Mouse (Mus musculus): ENCODE measurements at regions not wholly inside any gene's neighbourhood (a gene's known extent, or its start where the extent isn't known, plus 50 kb on each side); places are given as distances from the start of the nearest gene placed in this dataset.

DNA sequence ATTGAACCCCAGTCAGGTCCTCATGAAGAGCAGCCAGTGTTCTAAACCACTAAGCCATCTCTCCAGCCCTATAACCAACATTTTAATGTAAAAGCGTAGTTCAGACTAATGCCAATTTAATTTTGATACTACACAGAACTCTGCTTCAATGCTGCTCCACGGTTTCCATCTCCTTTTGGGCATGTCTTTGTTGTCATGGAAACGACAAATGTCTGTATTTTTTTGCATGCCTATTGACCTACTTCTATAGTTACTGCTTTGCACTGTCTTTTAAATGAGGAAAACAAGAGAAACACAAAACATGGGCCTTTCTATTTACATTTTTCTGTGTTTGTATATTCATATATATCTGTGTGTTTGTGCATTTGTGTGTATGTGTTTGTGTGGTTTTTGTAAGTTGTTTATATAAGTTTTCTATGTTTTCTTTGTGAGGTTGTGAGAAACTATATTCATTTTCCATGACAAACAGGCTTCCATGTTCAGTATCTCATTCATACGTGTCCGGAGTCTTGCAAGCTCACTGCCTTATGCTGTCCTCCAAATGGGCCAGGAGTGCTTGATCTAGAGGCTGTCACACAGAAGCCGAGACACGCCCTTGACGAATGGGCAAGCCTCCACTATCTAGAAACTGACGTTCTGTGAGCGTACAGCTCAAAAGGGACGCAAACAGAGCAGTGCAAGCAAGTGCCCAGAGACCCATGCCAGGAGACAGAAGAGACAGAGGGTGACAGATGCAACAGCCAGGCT lies 65.5 kb upstream of the Zfp637 start:
- no peaks in the 10 kb centered on the region for H3K36me3 ChIP-seq (ENCODE audit: control insufficient read depth, insufficient read depth)
- H3K9me3 ChIP-seq (replicated peaks; ENCODE audit: control insufficient read depth, low read length): no peaks in the 10 kb centered on the region
- no peak for ATAC-seq (replicated peaks; ENCODE audit: extremely low read depth, insufficient read depth, low FRiP score)
- no peak overlapping the region for H3K9ac ChIP-seq (ENCODE audit: low read length)
- no peak overlapping the region for H3K4me3 ChIP-seq (ENCODE audit: low read length)
- H3K4me1 ChIP-seq (ENCODE audit: control insufficient read depth, insufficient read depth, low read length): 0 out of 2 replicates have a peak, but pooled peaks cover 3% of the 10 kb centered on the region
- 67% methylated on average over 11 of the region's 11 CpGs for WGBS
- H3K4me2 ChIP-seq (ENCODE audit: low read depth, low read length): no peak overlapping the region
- H3K27me3 ChIP-seq (ENCODE audit: control insufficient read depth, insufficient read depth, low read length): no peaks in the 10 kb centered on the region
- no peak overlapping the region for H3K27ac ChIP-seq (ENCODE audit: low read length)

GRCm38 (mm10) chr6:117778027-117778426 lies 63.0 kb upstream of the Zfp637 start:
- Histone ChIP-seq H3K27me3 (ENCODE audit: control insufficient read depth, insufficient read depth, low read length) (no peaks in the 10 kb centered on the region), H3K9me3 (replicated peaks; ENCODE audit: control insufficient read depth, low read length) (no peaks in the 10 kb centered on the region), H3K27ac (ENCODE audit: low read length) (no peak overlapping the region), H3K4me1 (ENCODE audit: control insufficient read depth, insufficient read depth, low read length) (no peaks in the 10 kb centered on the region), H3K36me3 (ENCODE audit: control insufficient read depth, insufficient read depth) (no peaks in the 10 kb centered on the region), H3K9ac (ENCODE audit: low read length) (no peak overlapping the region), H3K4me3 (ENCODE audit: low read length) (no peak overlapping the region), H3K4me2 (ENCODE audit: low read depth, low read length) (no peak overlapping the region)
- no peak for ATAC-seq (replicated peaks; ENCODE audit: extremely low read depth, insufficient read depth, low FRiP score)
- WGBS: 56% methylated on average over 2 of the region's 2 CpGs

DNA sequence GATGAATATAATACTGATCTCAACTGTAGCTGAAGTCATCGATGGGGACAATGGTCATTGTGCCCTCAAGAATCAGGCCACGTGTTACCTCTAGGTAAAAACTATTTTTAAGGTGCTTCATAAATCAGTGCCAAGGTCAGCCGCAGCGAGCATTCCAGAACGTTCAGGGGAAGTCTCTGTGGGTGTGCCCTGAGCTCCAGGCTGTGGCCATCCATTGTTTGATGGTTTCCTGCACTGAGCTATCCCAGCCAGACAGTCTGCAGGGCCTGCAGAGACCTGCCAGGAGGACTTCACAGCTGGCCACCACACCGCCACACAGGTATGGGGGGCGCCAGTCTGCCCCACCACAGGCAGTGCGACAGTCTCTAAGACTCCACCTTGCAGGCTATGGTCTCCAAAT lies 62.5 kb upstream of the Zfp637 start:
- Histone ChIP-seq H3K9me3 (replicated peaks; ENCODE audit: control insufficient read depth, low read length) (no peaks in the 10 kb centered on the region), H3K36me3 (ENCODE audit: control insufficient read depth, insufficient read depth) (no peaks in the 10 kb centered on the region), H3K27me3 (ENCODE audit: control insufficient read depth, insufficient read depth, low read length) (no peaks in the 10 kb centered on the region), H3K27ac (ENCODE audit: low read length) (no peak overlapping the region), H3K4me1 (ENCODE audit: control insufficient read depth, insufficient read depth, low read length) (no peaks in the 10 kb centered on the region), H3K4me3 (ENCODE audit: low read length) (no peak overlapping the region), H3K4me2 (ENCODE audit: low read depth, low read length) (no peak overlapping the region), H3K9ac (ENCODE audit: low read length) (no peak overlapping the region)
- ATAC-seq (replicated peaks; ENCODE audit: extremely low read depth, insufficient read depth, low FRiP score): no peak
- WGBS: 55% methylated on average over 8 of the region's 8 CpGs

- Histone ChIP-seq H3K4me2 (ENCODE audit: low read depth, low read length) (no peak overlapping the region), H3K27me3 (ENCODE audit: control insufficient read depth, insufficient read depth, low read length) (no peaks in the 10 kb centered on the region), H3K36me3 (ENCODE audit: control insufficient read depth, insufficient read depth) (no peaks in the 10 kb centered on the region), H3K9me3 (replicated peaks; ENCODE audit: control insufficient read depth, low read length) (no peaks in the 10 kb centered on the region), H3K9ac (ENCODE audit: low read length) (no peak overlapping the region), H3K4me3 (ENCODE audit: low read length) (no peak overlapping the region), H3K4me1 (ENCODE audit: control insufficient read depth, insufficient read depth, low read length) (no peaks in the 10 kb centered on the region), H3K27ac (ENCODE audit: low read length) (no peak overlapping the region)
- WGBS: 75% methylated on average over 7 of the region's 7 CpGs
- ATAC-seq (replicated peaks; ENCODE audit: extremely low read depth, insufficient read depth, low FRiP score): no peak
Observed at GRCm38 (mm10) chr6:117779020-117779419, 62.0 kb upstream of the Zfp637 start.

- H3K4me3 ChIP-seq (ENCODE audit: low read length): no peak overlapping the region
- H3K36me3 ChIP-seq (ENCODE audit: control insufficient read depth, insufficient read depth): no peaks in the 10 kb centered on the region
- no peak for ATAC-seq (replicated peaks; ENCODE audit: extremely low read depth, insufficient read depth, low FRiP score)
- H3K4me2 ChIP-seq (ENCODE audit: low read depth, low read length): no peak overlapping the region
- no peaks in the 10 kb centered on the region for H3K4me1 ChIP-seq (ENCODE audit: control insufficient read depth, insufficient read depth, low read length)
- no peaks in the 10 kb centered on the region for H3K27me3 ChIP-seq (ENCODE audit: control insufficient read depth, insufficient read depth, low read length)
- H3K9me3 ChIP-seq (replicated peaks; ENCODE audit: control insufficient read depth, low read length): peaks cover 4% of the 10 kb centered on the region; the same call in 1 of the 2 replicates
- WGBS: 72% methylated on average over 12 of the region's 12 CpGs
- H3K27ac ChIP-seq (ENCODE audit: low read length): no peak overlapping the region
- H3K9ac ChIP-seq (ENCODE audit: low read length): no peak overlapping the region
Observed at GRCm38 (mm10) chr6:117788580-117789540, 52.1 kb upstream of the Zfp637 start.

DNA sequence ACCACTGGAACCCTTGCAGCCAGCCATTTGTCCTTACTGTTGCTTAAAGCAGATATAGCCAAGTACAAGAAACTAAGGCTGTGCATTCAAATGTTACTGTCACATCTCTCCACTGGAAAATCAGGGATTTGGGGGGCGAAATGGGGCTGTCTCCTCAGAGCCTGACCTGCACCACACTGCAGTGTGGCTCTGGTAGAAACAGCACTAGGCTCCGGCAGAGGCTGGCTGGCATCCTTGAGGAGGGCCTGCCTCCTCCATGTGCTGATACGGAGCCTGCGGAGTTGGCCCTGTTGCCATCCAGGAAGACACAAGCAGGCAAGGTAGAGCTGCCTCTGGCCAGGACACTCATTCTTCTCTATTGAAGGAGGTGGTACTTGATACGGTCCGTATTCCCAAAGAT lies 50.4 kb upstream of the Zfp637 start:
- Histone ChIP-seq H3K4me2 (ENCODE audit: low read depth, low read length) (no peak overlapping the region), H3K9ac (ENCODE audit: low read length) (no peak overlapping the region), H3K27me3 (ENCODE audit: control insufficient read depth, insufficient read depth, low read length) (no peaks in the 10 kb centered on the region), H3K27ac (ENCODE audit: low read length) (no peak overlapping the region), H3K4me3 (ENCODE audit: low read length) (no peak overlapping the region), H3K4me1 (ENCODE audit: control insufficient read depth, insufficient read depth, low read length) (no peaks in the 10 kb centered on the region), H3K36me3 (ENCODE audit: control insufficient read depth, insufficient read depth) (no peaks in the 10 kb centered on the region), H3K9me3 (replicated peaks; ENCODE audit: control insufficient read depth, low read length) (peaks cover under 1% of the 10 kb centered on the region; the same call in 1 of the 2 replicates)
- 88% methylated on average over 6 of the region's 6 CpGs for WGBS
- ATAC-seq (replicated peaks; ENCODE audit: extremely low read depth, insufficient read depth, low FRiP score): no peak
